Mouse (Mus musculus): ENCODE measurements at regions not wholly inside any gene's neighbourhood (a gene's known extent, or its start where the extent isn't known, plus 50 kb on each side); places are given as distances from the start of the nearest gene placed in this dataset.

DNA sequence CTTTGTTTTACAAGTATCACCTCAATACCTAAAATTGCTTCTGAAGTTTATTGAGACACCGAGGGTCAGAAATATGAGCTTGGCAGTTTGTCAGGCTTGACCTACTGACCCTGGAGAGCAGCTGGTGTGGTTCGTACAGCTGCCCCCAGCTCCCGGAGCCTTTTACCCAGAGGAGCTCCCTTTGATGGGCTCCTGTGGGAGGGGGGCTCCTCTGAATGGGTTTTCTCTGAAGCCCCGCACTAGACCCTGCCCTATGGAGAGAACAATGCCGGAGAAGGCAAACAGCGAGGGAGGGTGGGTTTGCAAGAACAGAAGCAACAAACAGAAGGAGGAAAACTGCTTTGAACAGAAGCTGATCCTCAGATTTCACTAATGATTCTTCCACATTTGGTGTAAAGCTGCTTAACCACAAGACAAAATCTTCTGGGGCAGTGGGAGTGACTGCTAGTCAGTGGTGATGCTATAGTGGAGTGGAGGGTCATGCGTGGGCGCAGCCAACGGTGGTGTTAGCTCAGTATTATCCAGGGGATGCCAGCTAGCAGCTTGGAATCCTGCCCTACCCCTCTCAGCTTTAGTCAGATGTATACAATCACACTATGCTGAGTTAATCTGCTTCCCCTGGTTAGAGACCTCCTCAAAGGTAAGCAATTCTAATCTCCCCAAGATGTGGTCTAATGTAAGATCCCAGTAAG, 95.3 kb upstream of the Cxcr4 start:
- no peak for ATAC-seq (replicated peaks; ENCODE audit: insufficient number of reproducible peaks, insufficient read depth, low FRiP score, low read depth)
- 46% methylated on average over 9 of the region's 9 CpGs for WGBS
- no peaks in the 10 kb centered on the region for H3K4me1 ChIP-seq (replicated peaks)
- H3K9ac ChIP-seq, result no peak overlapping the region
- no peaks in the 10 kb centered on the region for H3K36me3 ChIP-seq
- H3K27me3 ChIP-seq, result no peaks in the 10 kb centered on the region
- H3K27ac ChIP-seq, result no peak overlapping the region
- no peak overlapping the region for H3K4me3 ChIP-seq
- no peaks in the 10 kb centered on the region for H3K9me3 ChIP-seq (replicated peaks)
- no peak overlapping the region for H3K4me2 ChIP-seq

- H3K4me1 ChIP-seq (replicated peaks), result no peaks in the 10 kb centered on the region
- no peak overlapping the region for H3K4me2 ChIP-seq
- no peak for ATAC-seq (replicated peaks; ENCODE audit: insufficient number of reproducible peaks, insufficient read depth, low FRiP score, low read depth)
- 72% methylated on average over 8 of the region's 8 CpGs for WGBS
- no peak overlapping the region for H3K4me3 ChIP-seq
- no peak overlapping the region for H3K9ac ChIP-seq
- H3K9me3 ChIP-seq (replicated peaks), result no peaks in the 10 kb centered on the region
- H3K27me3 ChIP-seq, result no peaks in the 10 kb centered on the region
- no peaks in the 10 kb centered on the region for H3K36me3 ChIP-seq
- no peak overlapping the region for H3K27ac ChIP-seq
Measured at GRCm38 (mm10) chr1:128685467-128686137, 93.5 kb upstream of the Cxcr4 start.

- no peaks in the 10 kb centered on the region for H3K36me3 ChIP-seq
- H3K9ac ChIP-seq, result no peak overlapping the region
- no peak overlapping the region for H3K27ac ChIP-seq
- no peak for ATAC-seq (replicated peaks; ENCODE audit: insufficient number of reproducible peaks, insufficient read depth, low FRiP score, low read depth)
- 74% methylated on average over 8 of the region's 8 CpGs for WGBS
- no peaks in the 10 kb centered on the region for H3K27me3 ChIP-seq
- H3K4me3 ChIP-seq, result no peak overlapping the region
- H3K9me3 ChIP-seq (replicated peaks), result no peaks in the 10 kb centered on the region
- H3K4me2 ChIP-seq, result no peak overlapping the region
- H3K4me1 ChIP-seq (replicated peaks), result no peaks in the 10 kb centered on the region
Measured at GRCm38 (mm10) chr1:128682942-128683341, 90.8 kb upstream of the Cxcr4 start.

- WGBS, result 64% methylated on average over 4 of the region's 4 CpGs
- Histone ChIP-seq H3K4me2 (no peak overlapping the region), H3K36me3 (no peaks in the 10 kb centered on the region), H3K4me1 (replicated peaks) (no peaks in the 10 kb centered on the region), H3K9ac (no peak overlapping the region), H3K4me3 (no peak overlapping the region), H3K27ac (no peak overlapping the region), H3K27me3 (no peaks in the 10 kb centered on the region), H3K9me3 (replicated peaks) (no peaks in the 10 kb centered on the region)
- no peak for ATAC-seq (replicated peaks; ENCODE audit: insufficient number of reproducible peaks, insufficient read depth, low FRiP score, low read depth)
Measured at GRCm38 (mm10) chr1:128681261-128681660, 89.2 kb upstream of the Cxcr4 start.

- Histone ChIP-seq H3K27me3 (no peaks in the 10 kb centered on the region), H3K9ac (no peak overlapping the region), H3K36me3 (no peaks in the 10 kb centered on the region), H3K4me3 (no peak overlapping the region), H3K4me2 (no peak overlapping the region), H3K4me1 (replicated peaks) (no peaks in the 10 kb centered on the region), H3K27ac (no peak overlapping the region), H3K9me3 (replicated peaks) (no peaks in the 10 kb centered on the region)
- ATAC-seq (replicated peaks; ENCODE audit: insufficient number of reproducible peaks, insufficient read depth, low FRiP score, low read depth), result no peak
- 44% methylated on average over 3 of the region's 3 CpGs for WGBS
Measured at GRCm38 (mm10) chr1:128680538-128680937, 88.4 kb upstream of the Cxcr4 start.

DNA sequence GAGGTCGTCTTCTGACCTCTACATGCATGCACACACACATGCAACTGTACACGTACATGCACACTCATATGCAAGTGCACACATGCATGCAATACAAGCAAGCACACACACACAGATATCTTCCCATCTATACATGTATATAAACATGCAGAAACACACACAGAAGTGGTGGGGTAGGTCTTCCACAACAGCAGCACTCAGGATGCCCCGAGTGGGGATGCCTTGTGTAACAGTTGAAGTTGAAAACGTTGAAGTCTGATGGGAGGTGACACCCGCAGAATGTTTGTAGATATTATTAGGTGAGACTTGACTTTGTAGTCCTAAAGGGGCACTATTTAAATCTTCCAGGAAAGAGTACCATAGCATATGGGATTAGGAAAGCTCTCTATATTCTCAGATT, 87.9 kb upstream of the Cxcr4 start:
- WGBS, result 78% methylated on average over 5 of the region's 5 CpGs
- no peak for ATAC-seq (replicated peaks; ENCODE audit: insufficient number of reproducible peaks, insufficient read depth, low FRiP score, low read depth)
- H3K36me3 ChIP-seq, result no peaks in the 10 kb centered on the region
- no peaks in the 10 kb centered on the region for H3K9me3 ChIP-seq (replicated peaks)
- H3K4me3 ChIP-seq, result no peak overlapping the region
- no peak overlapping the region for H3K9ac ChIP-seq
- no peaks in the 10 kb centered on the region for H3K27me3 ChIP-seq
- no peaks in the 10 kb centered on the region for H3K4me1 ChIP-seq (replicated peaks)
- H3K27ac ChIP-seq, result no peak overlapping the region
- H3K4me2 ChIP-seq, result no peak overlapping the region

DNA sequence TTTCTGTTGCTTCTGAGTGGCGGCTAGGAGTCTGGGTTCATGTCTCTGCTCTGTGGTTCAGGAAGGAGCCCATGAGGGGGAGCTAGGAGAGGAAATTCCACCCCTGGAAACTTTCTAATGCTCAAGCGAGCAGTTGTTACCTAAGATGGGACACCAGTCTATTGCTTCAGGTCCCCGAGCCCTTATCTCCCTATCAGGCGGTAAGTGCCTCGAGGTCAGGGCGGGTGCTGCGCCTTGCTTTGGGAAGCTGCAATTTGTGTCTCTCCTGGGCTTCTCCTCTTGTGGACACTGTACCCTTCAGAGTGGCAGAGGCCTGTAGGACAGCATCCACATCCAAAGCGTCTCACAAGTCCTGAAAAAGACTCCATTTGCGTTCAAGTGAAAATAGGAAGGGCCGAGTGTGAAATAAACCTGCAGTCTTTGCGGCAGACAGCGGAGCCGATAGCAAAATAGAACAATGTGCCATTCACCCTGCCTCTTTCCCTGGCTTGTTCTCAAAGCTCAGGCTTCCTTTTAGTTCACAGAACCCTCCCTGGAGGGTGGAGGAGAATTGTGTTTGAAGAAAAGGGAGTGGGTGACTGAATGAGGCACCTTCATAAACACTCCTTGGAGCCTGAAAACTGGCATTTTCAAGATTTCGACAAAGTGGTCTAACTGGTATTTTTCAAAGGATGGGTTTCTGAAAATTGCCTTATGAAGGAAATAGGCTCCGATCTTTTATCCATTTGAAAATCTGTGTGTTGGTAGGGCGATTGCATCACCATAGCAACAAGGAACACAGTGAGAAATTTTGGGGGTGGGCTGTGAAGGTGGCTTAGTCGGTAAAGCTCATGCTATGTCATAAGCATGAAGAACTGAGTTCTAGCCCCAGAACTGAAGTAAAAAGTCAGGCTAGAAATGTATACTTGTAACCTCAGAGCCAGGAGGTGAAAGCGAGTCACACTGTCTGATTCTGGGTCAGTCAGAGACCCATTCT, 87.2 kb upstream of the Cxcr4 start:
- WGBS, result 56% methylated on average over 18 of the region's 18 CpGs
- Histone ChIP-seq H3K4me2 (no peak overlapping the region), H3K4me3 (no peak overlapping the region), H3K9me3 (replicated peaks) (no peaks in the 10 kb centered on the region), H3K4me1 (replicated peaks) (no peaks in the 10 kb centered on the region), H3K9ac (no peak overlapping the region), H3K36me3 (no peaks in the 10 kb centered on the region), H3K27me3 (no peaks in the 10 kb centered on the region), H3K27ac (no peak overlapping the region)
- no peak for ATAC-seq (replicated peaks; ENCODE audit: insufficient number of reproducible peaks, insufficient read depth, low FRiP score, low read depth)

GRCm38 (mm10) chr1:128675538-128675937, 83.4 kb upstream of the Cxcr4 start:
- 63% methylated on average over 5 of the region's 5 CpGs for WGBS
- ATAC-seq (replicated peaks; ENCODE audit: insufficient number of reproducible peaks, insufficient read depth, low FRiP score, low read depth), result no peak

DNA sequence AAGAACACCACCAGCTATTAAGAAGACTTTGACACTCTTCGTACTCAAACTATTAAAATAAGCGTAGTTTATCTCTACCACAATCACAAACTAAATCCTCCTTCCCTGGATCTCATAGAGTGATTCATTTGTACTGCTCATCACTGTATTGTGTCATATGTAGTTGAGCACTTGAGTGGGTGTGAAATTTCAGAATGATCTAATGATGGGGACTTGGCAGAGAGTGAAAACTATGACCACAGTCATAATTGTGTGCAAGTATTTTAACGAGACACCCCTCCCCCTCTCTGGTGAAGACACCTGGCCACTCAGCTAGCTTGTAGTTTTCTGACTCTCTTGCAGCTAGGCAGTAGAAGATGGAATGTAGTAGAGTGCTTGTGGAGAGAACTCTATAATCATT, 80.2 kb upstream of the Cxcr4 start:
- Histone ChIP-seq H3K4me1 (replicated peaks) (no peaks in the 10 kb centered on the region), H3K36me3 (no peaks in the 10 kb centered on the region), H3K4me2 (no peak overlapping the region), H3K4me3 (no peak overlapping the region), H3K9ac (no peak overlapping the region), H3K9me3 (replicated peaks) (no peaks in the 10 kb centered on the region), H3K27me3 (no peaks in the 10 kb centered on the region), H3K27ac (no peak overlapping the region)
- WGBS, result 69% methylated on average over 3 of the region's 3 CpGs
- no peak for ATAC-seq (replicated peaks; ENCODE audit: insufficient number of reproducible peaks, insufficient read depth, low FRiP score, low read depth)

More at GRCm38 (mm10) chr1:128675538-128675937, 83.4 kb upstream of the Cxcr4 start:
- H3K36me3 ChIP-seq, result no peaks in the 10 kb centered on the region
- no peak overlapping the region for H3K4me3 ChIP-seq
- H3K9me3 ChIP-seq (replicated peaks), result no peaks in the 10 kb centered on the region
- no peaks in the 10 kb centered on the region for H3K4me1 ChIP-seq (replicated peaks)
- H3K27me3 ChIP-seq, result no peaks in the 10 kb centered on the region
- no peak overlapping the region for H3K4me2 ChIP-seq
- H3K27ac ChIP-seq, result no peak overlapping the region
- H3K9ac ChIP-seq, result no peak overlapping the region

DNA sequence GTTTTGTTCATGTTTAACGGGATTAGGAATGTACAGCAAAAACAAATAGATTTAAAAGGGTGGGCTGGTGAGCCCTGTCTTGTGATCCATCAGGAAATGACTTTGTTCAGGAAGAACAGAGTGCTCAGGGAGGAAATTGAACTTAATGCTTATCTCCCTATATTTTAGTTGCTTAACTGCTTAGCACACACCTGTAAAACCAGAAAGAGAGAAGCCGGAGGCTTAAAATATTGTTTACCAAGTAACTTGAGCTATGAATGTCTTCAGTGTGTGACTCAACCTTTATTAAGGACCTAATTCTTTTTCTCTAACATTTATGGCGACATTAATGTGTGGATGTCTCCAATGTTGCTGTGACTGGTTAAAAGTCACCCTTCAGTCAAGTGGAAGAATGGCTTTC, 79.4 kb upstream of the Cxcr4 start:
- H3K9me3 ChIP-seq (replicated peaks), result no peaks in the 10 kb centered on the region
- no peaks in the 10 kb centered on the region for H3K4me1 ChIP-seq (replicated peaks)
- H3K27ac ChIP-seq, result no peak overlapping the region
- no peaks in the 10 kb centered on the region for H3K36me3 ChIP-seq
- no peaks in the 10 kb centered on the region for H3K27me3 ChIP-seq
- H3K9ac ChIP-seq, result no peak overlapping the region
- H3K4me2 ChIP-seq, result no peak overlapping the region
- WGBS, result 66% methylated on average over 3 of the region's 3 CpGs
- ATAC-seq (replicated peaks; ENCODE audit: insufficient number of reproducible peaks, insufficient read depth, low FRiP score, low read depth), result no peak
- no peak overlapping the region for H3K4me3 ChIP-seq

DNA sequence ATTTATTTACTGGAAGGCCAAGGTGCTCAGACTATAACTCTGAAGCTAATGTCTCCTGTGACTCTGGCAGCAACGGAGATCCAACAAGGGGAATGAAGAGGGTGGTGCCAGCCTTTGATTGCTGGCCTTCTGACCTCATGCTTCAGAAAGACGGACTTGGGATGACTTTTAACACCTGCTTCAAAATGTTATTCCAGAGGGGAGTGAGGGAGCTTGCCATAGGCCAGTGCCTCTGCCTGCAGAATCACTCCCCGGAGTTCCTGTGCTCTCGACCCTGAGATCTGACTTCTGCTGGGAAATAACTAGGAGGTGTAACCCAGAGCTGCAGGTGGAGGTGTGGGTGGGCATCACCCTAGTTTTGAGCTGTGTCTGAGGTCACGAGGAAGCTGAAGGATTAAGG, 78.9 kb upstream of the Cxcr4 start:
- 60% methylated on average over 5 of the region's 5 CpGs for WGBS
- no peaks in the 10 kb centered on the region for H3K9me3 ChIP-seq (replicated peaks)
- H3K9ac ChIP-seq, result no peak overlapping the region
- H3K4me3 ChIP-seq, result no peak overlapping the region
- H3K27ac ChIP-seq, result no peak overlapping the region
- no peaks in the 10 kb centered on the region for H3K4me1 ChIP-seq (replicated peaks)
- H3K4me2 ChIP-seq, result no peak overlapping the region
- H3K36me3 ChIP-seq, result no peaks in the 10 kb centered on the region
- ATAC-seq (replicated peaks; ENCODE audit: insufficient number of reproducible peaks, insufficient read depth, low FRiP score, low read depth), result no peak
- H3K27me3 ChIP-seq, result no peaks in the 10 kb centered on the region
